Mouse (Mus musculus): ENCODE measurements at regions not wholly inside any gene's neighbourhood (a gene's known extent, or its start where the extent isn't known, plus 50 kb on each side); places are given as distances from the start of the nearest gene placed in this dataset.

DNA sequence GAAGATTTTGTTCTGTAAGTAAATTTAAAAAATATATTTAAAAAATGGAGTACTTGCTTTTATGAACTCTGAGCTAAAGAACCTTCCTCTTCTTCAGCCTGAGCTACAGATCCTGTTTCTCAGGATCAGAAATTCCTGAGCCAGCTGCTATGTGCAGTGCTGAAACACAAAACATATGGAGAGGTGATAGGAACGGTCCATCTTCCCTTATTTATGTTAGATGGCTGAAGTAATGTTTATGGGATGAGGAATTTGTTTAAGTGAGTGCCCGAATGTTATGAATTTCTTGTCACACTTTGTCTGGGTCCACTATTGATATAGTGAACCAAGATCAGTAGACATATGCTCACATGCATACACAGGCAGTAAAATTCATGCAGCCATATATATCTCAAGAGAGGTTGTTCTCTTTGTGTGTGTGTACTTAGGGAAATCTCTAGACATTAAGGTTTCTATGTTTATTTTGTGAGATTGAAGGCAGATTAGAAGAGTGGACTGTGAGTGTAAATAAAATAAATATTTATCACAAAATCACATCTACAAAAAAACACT is 325.0 kb upstream of the Etaa1 start:
- Histone ChIP-seq H3K27ac (replicated peaks; ENCODE audit: low read depth, low read length) (no peak overlapping the region), H3K9me3 (ENCODE audit: control insufficient read depth, low read length) (no peaks in the 10 kb centered on the region), H3K36me3 (ENCODE audit: control insufficient read depth, insufficient read depth, low read length) (no peaks in the 10 kb centered on the region), H3K4me3 (ENCODE audit: low read depth, low read length) (no peak overlapping the region), H3K9ac (ENCODE audit: low read depth, low read length) (no peak overlapping the region), H3K4me1 (ENCODE audit: control insufficient read depth, insufficient read depth, low read length) (no peaks in the 10 kb centered on the region), H3K4me2 (ENCODE audit: low read depth, low read length) (no peak overlapping the region), H3K27me3 (replicated peaks; ENCODE audit: control insufficient read depth, insufficient read depth, low read length) (no peaks in the 10 kb centered on the region)
- DNase-seq (ENCODE audit: low spot score) (no peak), ATAC-seq (ENCODE audit: low read depth) (no peak)
- 41% methylated on average over 2 of the region's 2 CpGs for WGBS

DNA sequence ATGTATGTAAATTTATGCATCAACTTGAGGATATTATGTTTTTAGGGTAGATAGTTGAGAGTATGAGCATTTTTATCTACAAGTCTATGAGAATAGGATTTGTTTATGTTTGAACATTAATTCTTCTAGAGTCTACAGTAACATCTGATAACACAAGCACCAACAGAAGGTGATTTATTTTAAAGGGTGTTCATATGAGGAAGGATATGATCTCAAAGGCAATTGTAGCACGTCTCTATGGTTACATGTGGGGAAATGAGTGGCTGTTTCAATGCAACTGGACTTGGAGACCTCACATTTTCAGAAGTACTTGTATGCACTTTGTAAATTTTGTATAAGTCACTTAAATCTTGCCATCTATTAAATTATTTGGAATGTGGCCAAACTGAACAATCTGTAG is 318.7 kb upstream of the Etaa1 start:
- no peak for DNase-seq (ENCODE audit: low spot score)
- Histone ChIP-seq H3K9ac (ENCODE audit: low read depth, low read length) (no peak overlapping the region), H3K4me3 (ENCODE audit: low read depth, low read length) (no peak overlapping the region), H3K27me3 (replicated peaks; ENCODE audit: control insufficient read depth, insufficient read depth, low read length) (no peaks in the 10 kb centered on the region), H3K36me3 (ENCODE audit: control insufficient read depth, insufficient read depth, low read length) (no peaks in the 10 kb centered on the region), H3K27ac (replicated peaks; ENCODE audit: low read depth, low read length) (no peak overlapping the region), H3K9me3 (ENCODE audit: control insufficient read depth, low read length) (no peaks in the 10 kb centered on the region), H3K4me2 (ENCODE audit: low read depth, low read length) (no peak overlapping the region), H3K4me1 (ENCODE audit: control insufficient read depth, insufficient read depth, low read length) (no peaks in the 10 kb centered on the region)
- WGBS: 72% methylated on average over 1 of the region's 1 CpGs
- no peak for ATAC-seq (ENCODE audit: low read depth)

DNA sequence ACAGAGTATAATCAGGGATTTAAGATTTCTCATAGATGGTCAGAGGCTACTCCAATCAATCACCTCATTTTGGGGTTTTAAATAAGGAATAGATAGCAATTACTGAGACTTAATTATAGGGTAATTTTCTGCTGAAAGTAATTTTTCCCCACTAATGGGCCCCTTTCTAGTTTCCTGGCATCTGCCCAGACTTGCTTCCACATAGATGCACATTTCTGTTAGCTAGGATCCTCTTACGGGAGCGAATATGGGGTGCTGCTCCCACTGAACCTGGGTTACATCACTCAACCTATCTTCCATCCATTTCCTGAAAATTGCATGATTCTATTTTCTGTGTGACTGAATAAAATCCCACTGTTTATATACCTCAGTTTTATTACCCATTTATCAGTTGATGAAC is 312.5 kb upstream of the Etaa1 start:
- no peaks in the 10 kb centered on the region for H3K4me1 ChIP-seq (ENCODE audit: control insufficient read depth, insufficient read depth, low read length)
- no peaks in the 10 kb centered on the region for H3K36me3 ChIP-seq (ENCODE audit: control insufficient read depth, insufficient read depth, low read length)
- no peak overlapping the region for H3K9ac ChIP-seq (ENCODE audit: low read depth, low read length)
- H3K27ac ChIP-seq (replicated peaks; ENCODE audit: low read depth, low read length): no peak overlapping the region
- H3K4me3 ChIP-seq (ENCODE audit: low read depth, low read length): no peak overlapping the region
- no peak for ATAC-seq (ENCODE audit: low read depth)
- H3K9me3 ChIP-seq (ENCODE audit: control insufficient read depth, low read length): no peaks in the 10 kb centered on the region
- no peaks in the 10 kb centered on the region for H3K27me3 ChIP-seq (replicated peaks; ENCODE audit: control insufficient read depth, insufficient read depth, low read length)
- H3K4me2 ChIP-seq (ENCODE audit: low read depth, low read length): no peak overlapping the region
- DNase-seq (ENCODE audit: low spot score): no peak
- WGBS: 73% methylated on average over 2 of the region's 2 CpGs

DNA sequence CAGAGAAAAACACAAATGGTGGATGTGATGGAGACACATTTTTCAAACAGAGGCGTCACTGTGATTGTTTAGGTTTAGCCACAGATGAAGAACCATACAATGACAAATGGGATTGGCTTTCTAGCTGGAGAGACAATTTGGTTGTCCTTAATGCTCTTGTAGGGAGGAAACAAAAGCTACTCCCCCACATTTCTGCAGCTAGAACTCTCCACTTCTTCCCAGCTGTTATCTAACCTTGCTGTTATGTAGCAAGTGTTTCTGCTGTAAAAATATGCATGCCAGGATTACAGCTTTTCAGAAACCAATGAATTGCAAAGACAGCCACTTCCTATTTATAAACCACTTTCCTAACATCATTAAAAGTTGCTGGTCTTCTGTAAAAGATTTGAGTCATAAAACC is 309.2 kb upstream of the Etaa1 start:
- no peak overlapping the region for H3K9ac ChIP-seq (ENCODE audit: low read depth, low read length)
- WGBS: 79% methylated on average over 1 of the region's 1 CpGs
- no peaks in the 10 kb centered on the region for H3K9me3 ChIP-seq (ENCODE audit: control insufficient read depth, low read length)
- ATAC-seq (ENCODE audit: low read depth) (no peak), DNase-seq (ENCODE audit: low spot score) (no peak)
- H3K27me3 ChIP-seq (replicated peaks; ENCODE audit: control insufficient read depth, insufficient read depth, low read length): no peaks in the 10 kb centered on the region
- H3K27ac ChIP-seq (replicated peaks; ENCODE audit: low read depth, low read length): no peak overlapping the region
- H3K4me1 ChIP-seq (ENCODE audit: control insufficient read depth, insufficient read depth, low read length): no peaks in the 10 kb centered on the region
- no peak overlapping the region for H3K4me3 ChIP-seq (ENCODE audit: low read depth, low read length)
- no peaks in the 10 kb centered on the region for H3K36me3 ChIP-seq (ENCODE audit: control insufficient read depth, insufficient read depth, low read length)
- no peak overlapping the region for H3K4me2 ChIP-seq (ENCODE audit: low read depth, low read length)

DNA sequence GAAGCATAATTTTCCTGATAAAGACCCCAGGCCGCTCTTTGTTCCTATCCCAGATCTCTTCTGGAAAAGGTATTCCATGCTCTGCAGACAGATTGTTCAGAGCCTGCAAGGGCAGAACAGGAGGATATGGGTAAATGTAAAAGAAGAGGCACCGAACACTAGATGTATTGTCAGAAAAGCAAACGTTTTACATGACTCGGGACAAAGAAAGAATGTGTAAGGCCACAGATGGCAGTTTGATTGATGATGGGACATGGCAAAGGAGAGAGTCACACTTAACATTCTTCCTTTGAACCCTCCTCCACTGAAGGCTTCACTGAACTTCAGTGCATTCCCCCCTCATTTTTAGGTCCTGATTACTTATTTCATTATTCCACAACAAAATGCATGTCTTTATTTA is 295.6 kb upstream of the Etaa1 start:
- H3K36me3 ChIP-seq (ENCODE audit: control insufficient read depth, insufficient read depth, low read length): no peaks in the 10 kb centered on the region
- H3K27ac ChIP-seq (replicated peaks; ENCODE audit: low read depth, low read length): no peak overlapping the region
- H3K4me1 ChIP-seq (ENCODE audit: control insufficient read depth, insufficient read depth, low read length): no peaks in the 10 kb centered on the region
- H3K9ac ChIP-seq (ENCODE audit: low read depth, low read length): no peak overlapping the region
- no peaks in the 10 kb centered on the region for H3K27me3 ChIP-seq (replicated peaks; ENCODE audit: control insufficient read depth, insufficient read depth, low read length)
- no peaks in the 10 kb centered on the region for H3K9me3 ChIP-seq (ENCODE audit: control insufficient read depth, low read length)
- DNase-seq (ENCODE audit: low spot score) (no peak), ATAC-seq (ENCODE audit: low read depth) (no peak)
- WGBS: 40% methylated on average over 4 of the region's 4 CpGs
- H3K4me3 ChIP-seq (ENCODE audit: low read depth, low read length): no peak overlapping the region
- H3K4me2 ChIP-seq (ENCODE audit: low read depth, low read length): no peak overlapping the region

DNA sequence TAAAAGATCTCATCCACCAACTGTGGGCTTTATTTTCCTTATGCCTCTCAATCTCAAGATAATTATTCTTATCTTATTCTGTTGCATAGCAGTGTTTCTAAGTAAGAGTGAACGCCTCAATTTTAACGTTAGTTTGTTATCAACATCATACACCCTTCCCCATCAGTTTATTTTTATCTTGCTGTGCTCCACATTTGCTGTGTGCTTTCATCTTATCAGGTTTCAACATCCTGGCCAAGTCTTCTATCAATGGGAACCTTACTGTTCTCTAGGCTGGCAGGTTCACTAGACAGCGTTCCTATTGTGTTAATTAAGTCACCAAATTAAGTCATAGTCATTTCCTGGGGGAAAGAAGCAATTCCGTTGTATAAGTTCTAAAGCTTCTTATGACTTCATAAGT is 263.1 kb upstream of the Etaa1 start:
- no peaks in the 10 kb centered on the region for H3K9me3 ChIP-seq (ENCODE audit: control insufficient read depth, low read length)
- no peak overlapping the region for H3K27ac ChIP-seq (replicated peaks; ENCODE audit: low read depth, low read length)
- no peaks in the 10 kb centered on the region for H3K36me3 ChIP-seq (ENCODE audit: control insufficient read depth, insufficient read depth, low read length)
- WGBS: 70% methylated on average over 4 of the region's 4 CpGs
- H3K27me3 ChIP-seq (replicated peaks; ENCODE audit: control insufficient read depth, insufficient read depth, low read length): no peaks in the 10 kb centered on the region
- ATAC-seq (ENCODE audit: low read depth) (no peak), DNase-seq (ENCODE audit: low spot score) (no peak)
- H3K4me1 ChIP-seq (ENCODE audit: control insufficient read depth, insufficient read depth, low read length): no peaks in the 10 kb centered on the region
- H3K4me3 ChIP-seq (ENCODE audit: low read depth, low read length): no peak overlapping the region
- no peak overlapping the region for H3K9ac ChIP-seq (ENCODE audit: low read depth, low read length)
- H3K4me2 ChIP-seq (ENCODE audit: low read depth, low read length): no peak overlapping the region

DNA sequence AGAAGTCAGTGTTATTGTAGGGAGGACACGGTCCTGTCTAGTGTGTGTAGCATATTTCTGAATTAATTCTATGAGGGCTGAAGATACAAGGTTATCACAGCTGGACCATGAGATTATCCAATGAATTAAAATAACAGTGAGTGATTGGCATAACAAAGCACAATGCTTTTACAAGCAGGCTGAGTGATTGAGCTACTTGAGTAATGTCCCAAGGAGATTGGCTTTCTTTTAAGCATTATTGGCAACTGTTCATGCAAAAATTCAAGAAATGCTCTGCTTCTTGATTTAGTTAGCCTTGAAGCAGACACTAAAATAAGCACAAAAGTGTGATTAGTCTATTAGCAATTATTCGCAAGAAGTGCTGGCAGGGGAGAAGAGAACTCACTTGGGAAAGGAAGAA is 219.4 kb upstream of the Etaa1 start:
- WGBS: 61% methylated on average over 2 of the region's 2 CpGs
- H3K9ac ChIP-seq (ENCODE audit: low read depth, low read length): no peak overlapping the region
- no peak for ATAC-seq (ENCODE audit: low read depth)

DNA sequence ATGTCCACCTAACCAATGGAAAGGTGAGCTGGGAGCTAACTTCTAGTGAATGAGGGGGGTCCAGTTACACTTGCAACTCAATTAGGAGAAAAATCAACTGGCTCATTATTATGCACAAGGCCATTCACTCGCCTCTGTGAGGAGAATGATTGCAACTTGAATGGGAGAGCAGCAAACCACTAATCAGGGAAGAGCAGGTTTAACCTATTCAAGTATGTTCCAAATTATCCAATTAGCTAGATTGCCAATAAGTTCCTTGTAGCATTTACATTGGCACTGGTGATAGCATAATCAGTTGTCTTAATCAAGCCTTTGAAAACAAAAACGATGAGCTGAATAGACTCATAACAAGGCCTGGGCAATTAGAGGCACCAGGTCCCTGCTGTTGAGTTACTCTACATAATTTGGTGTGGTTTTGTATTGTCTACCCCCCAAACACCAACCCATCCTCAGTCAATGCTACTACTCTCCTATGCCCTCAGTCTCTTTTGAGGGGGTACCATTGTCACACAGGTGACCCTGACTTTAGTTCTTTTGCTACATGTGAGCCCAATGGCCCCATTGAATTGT is 217.6 kb upstream of the Etaa1 start:
- 47% methylated on average over 2 of the region's 2 CpGs for WGBS

More for the DNA sequence above, 219.4 kb upstream of the Etaa1 start:
- no peak overlapping the region for H3K4me2 ChIP-seq (ENCODE audit: low read depth, low read length)
- no peak overlapping the region for H3K4me3 ChIP-seq (ENCODE audit: low read depth, low read length)
- H3K27ac ChIP-seq (replicated peaks; ENCODE audit: low read depth, low read length): no peak overlapping the region
- no peaks in the 10 kb centered on the region for H3K9me3 ChIP-seq (ENCODE audit: control insufficient read depth, low read length)
- no peak for DNase-seq (ENCODE audit: low spot score)
- no peaks in the 10 kb centered on the region for H3K27me3 ChIP-seq (replicated peaks; ENCODE audit: control insufficient read depth, insufficient read depth, low read length)
- no peaks in the 10 kb centered on the region for H3K4me1 ChIP-seq (ENCODE audit: control insufficient read depth, insufficient read depth, low read length)
- H3K36me3 ChIP-seq (ENCODE audit: control insufficient read depth, insufficient read depth, low read length): no peaks in the 10 kb centered on the region

DNA sequence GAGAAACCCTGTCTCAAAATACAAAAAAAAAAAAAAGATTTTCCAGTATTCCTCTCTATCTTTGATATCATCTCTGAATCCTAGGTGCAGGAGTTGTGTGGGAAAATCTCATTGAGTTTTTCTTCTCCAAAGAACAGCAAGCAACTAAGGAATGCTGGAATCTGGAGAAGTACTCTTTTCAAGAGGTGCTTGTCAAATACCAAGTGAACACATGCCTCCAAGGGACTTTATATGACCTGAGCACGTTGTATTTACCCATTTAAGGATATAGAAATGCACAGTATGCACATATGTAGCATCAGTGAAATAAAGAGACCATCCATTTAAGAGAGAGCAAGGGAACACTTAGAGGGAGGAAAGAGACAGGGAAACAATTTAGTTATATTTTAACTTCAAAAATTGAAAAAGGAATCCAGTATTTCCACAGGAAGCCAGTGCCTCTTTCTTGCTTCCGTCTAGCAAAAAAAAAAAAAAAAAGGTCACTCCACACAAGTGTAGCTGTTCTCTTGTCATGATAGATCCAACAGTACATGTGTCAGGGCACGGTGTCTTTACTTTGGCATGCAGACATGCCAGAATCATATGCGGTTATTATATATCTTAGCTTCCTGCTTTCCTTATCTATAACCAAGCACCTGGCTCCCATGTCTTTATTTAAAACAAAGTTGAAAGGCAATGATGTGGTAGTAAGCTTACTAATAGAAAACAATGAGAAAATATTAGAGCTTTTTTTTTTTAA is 212.1 kb upstream of the Etaa1 start:
- 74% methylated on average over 4 of the region's 4 CpGs for WGBS
- Histone ChIP-seq H3K27me3 (replicated peaks; ENCODE audit: control insufficient read depth, insufficient read depth, low read length) (no peaks in the 10 kb centered on the region), H3K4me2 (ENCODE audit: low read depth, low read length) (no peak overlapping the region), H3K27ac (replicated peaks; ENCODE audit: low read depth, low read length) (no peak overlapping the region), H3K4me1 (ENCODE audit: control insufficient read depth, insufficient read depth, low read length) (no peaks in the 10 kb centered on the region), H3K36me3 (ENCODE audit: control insufficient read depth, insufficient read depth, low read length) (no peaks in the 10 kb centered on the region), H3K9me3 (ENCODE audit: control insufficient read depth, low read length) (no peaks in the 10 kb centered on the region), H3K4me3 (ENCODE audit: low read depth, low read length) (no peak overlapping the region), H3K9ac (ENCODE audit: low read depth, low read length) (no peak overlapping the region)
- ATAC-seq (ENCODE audit: low read depth) (no peak), DNase-seq (ENCODE audit: low spot score) (no peak)

More for the DNA sequence above, 217.6 kb upstream of the Etaa1 start:
- ATAC-seq (ENCODE audit: low read depth) (no peak), DNase-seq (ENCODE audit: low spot score) (no peak)
- H3K4me2 ChIP-seq (ENCODE audit: low read depth, low read length): no peak overlapping the region
- no peaks in the 10 kb centered on the region for H3K4me1 ChIP-seq (ENCODE audit: control insufficient read depth, insufficient read depth, low read length)
- no peak overlapping the region for H3K4me3 ChIP-seq (ENCODE audit: low read depth, low read length)
- H3K27me3 ChIP-seq (replicated peaks; ENCODE audit: control insufficient read depth, insufficient read depth, low read length): no peaks in the 10 kb centered on the region
- no peaks in the 10 kb centered on the region for H3K9me3 ChIP-seq (ENCODE audit: control insufficient read depth, low read length)
- H3K27ac ChIP-seq (replicated peaks; ENCODE audit: low read depth, low read length): no peak overlapping the region
- H3K36me3 ChIP-seq (ENCODE audit: control insufficient read depth, insufficient read depth, low read length): no peaks in the 10 kb centered on the region
- no peak overlapping the region for H3K9ac ChIP-seq (ENCODE audit: low read depth, low read length)

All from embryonic facial prominence, embryonic 14.5 days (tissue).